Mouse (Mus musculus): ENCODE measurements around the gene Fst. TPM values are rescaled to one million over a fixed set of nuclear protein-coding genes. Genes with fewer than 3 reads are reported as not detected.

Gene Fst
- total RNA-seq, 4 experiments from 2014 or later, result 3.4 to 6.1 (median 5.2) TPM

DNA sequence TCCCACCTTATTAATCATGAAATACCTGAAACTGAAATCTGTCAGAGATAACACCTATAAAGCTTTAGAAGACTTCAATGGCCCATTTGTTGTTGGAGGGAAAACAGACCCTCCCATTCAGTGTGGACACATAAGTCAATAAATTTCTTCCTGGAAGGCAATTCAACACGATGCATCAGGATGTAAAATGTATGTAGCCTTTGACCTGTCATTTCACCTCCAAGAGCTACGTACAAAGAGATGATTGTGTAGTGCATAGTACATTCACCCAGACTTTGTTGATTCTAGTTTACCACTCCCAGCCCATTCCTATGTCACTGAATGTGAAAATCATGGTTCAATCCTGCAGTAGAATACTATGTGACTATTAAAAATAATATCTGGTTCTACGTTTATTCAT, 39.4 kb downstream of the Fst start:
- no peak for DNase-seq (ENCODE audit: low spot score in 2 of 2)

DNA sequence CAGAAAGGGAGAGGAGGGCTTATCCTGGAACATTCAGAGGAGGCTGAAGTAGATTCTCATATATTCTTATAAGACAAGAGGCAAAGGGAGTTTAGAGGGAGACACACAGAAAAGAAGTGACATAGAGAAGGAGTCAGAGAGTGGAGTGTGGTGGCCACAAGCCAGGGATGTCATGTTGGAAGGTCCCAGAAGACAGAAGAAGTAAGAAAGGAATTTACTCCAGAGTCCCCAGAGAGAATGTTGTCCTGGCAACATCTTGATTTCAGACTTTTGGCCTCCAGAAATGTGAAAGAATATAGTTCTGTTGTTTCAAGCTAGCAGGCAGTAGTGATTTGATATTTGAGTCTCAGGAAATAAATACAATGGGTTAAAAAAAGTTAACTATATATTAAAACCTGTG, 46.4 kb downstream of the Fst start:
- DNase-seq (ENCODE audit: low spot score in 2 of 2), result no peak

- DNase-seq (ENCODE audit: low spot score in 2 of 2), result no peak
Measured at GRCm38 (mm10) chr13:114406866-114407265, 51.9 kb downstream of the Fst start.

DNA sequence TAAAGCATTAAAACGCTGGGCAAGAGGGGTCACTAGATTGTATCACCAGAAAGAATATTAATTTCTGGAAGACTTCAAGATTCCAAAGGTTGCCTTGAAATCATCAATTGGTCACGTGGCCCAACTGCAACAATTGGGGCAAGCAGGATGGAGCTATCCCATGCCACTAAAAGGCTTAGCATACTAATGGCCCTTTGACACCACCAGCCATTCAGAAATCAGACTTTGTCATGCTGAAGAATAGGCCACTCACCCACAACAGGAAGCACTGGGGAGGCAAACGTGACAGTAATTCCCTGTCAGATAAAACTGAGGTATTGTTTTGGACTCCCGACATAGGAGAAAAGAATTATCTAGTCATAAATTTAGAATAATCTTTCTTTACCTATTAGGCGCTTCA, 52.3 kb downstream of the Fst start:
- no peak for DNase-seq (ENCODE audit: low spot score in 2 of 2)

- no peak for DNase-seq (ENCODE audit: low spot score in 2 of 2)
Measured at GRCm38 (mm10) chr13:114405100-114405715, 53.5 kb downstream of the Fst start.

Other genes with a start within 250 kb of the Fst start
- gene Ndufs4, start 70.7 kb downstream of the Fst start, total RNA-seq (2022), result 100 to 1,000 TPM; 139 to 165 (median 156) TPM